Mouse (Mus musculus): Measurements from ENCODE around the gene Scrg1.

DNA sequence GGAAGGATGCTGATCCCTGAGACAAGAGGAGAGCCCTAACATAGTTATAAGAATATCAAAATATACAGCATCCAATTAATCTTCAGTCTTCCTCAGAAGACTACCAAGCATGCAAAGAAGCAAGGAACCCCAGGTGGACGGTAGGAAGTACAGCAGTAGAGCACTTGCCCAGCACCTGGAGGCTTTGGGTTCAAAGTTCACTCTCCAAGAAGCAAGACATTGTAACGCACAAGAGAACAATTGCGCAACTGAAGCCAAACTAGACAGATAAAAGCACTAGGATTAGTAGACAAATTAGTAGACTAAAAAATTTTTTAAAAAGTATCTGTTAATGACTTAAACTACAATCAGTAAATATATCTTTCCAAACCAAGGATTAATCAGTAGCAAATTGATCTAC is 8.0 kb downstream of the Scrg1 start:
- TF ChIP-seq CTCF (IDR thresholded peaks at IDR 0.05; ENCODE audit: borderline replicate concordance, insufficient read depth, low read length) (no peak), POLR2A (IDR thresholded peaks at IDR 0.05; ENCODE audit: low read depth, low read length) (no peak)

All from embryonic fibroblast, embryonic 13.5 days (primary cell).